Mouse (Mus musculus) common myeloid progenitor, adult 5-6 weeks (primary cell): ENCODE results near the gene Cpne5. TPM values are rescaled to one million over a fixed set of nuclear protein-coding genes. Genes with fewer than 3 reads are reported as not detected.

Source experiments
- total RNA-seq: library from RNA; stranded (forward); fragments of 200-1000, 187-1606 nt; gene quantifications from 2 replicates; pipeline ENCODE4 v1.2.3, GENCODE M21; 2017

Cpne5 gene
- total RNA-seq, 1 experiment from 2014 or later: 0.64 TPM

Other genes with a start within 250 kb of the Cpne5 start
- gene Stk38, start 230.2 kb downstream of the Cpne5 start, total RNA-seq: 94.7 and 123 TPM in 2 replicates
- 954 and 1,077 TPM in 2 replicates for gene Srsf3, start 205.5 kb downstream of the Cpne5 start, total RNA-seq
- gene Cdkn1a, start 147.2 kb downstream of the Cpne5 start, total RNA-seq: 3.7 and 7.9 TPM in 2 replicates
- gene Rab44, start 124.0 kb downstream of the Cpne5 start, total RNA-seq: 147 and 213 TPM in 2 replicates
- 67.1 and 94.5 TPM in 2 replicates for gene Ppil1, start 26.0 kb upstream of the Cpne5 start, total RNA-seq
- gene BC004004, start 30.6 kb upstream of the Cpne5 start, total RNA-seq: 51.3 and 77.8 TPM in 2 replicates
- 2.4 and 2.9 TPM in 2 replicates for gene Pi16, start 79.5 kb upstream of the Cpne5 start, total RNA-seq
- 56.5 and 76.6 TPM in 2 replicates for gene Mtch1, start 109.8 kb upstream of the Cpne5 start, total RNA-seq
- 23.9 and 39.0 TPM in 2 replicates for gene Fgd2, start 122.7 kb upstream of the Cpne5 start, total RNA-seq